Mouse (Mus musculus) forebrain, postnatal 0 days (tissue): Measurements from ENCODE around the gene Olfr823. TPM values are rescaled to one million over a fixed set of nuclear protein-coding genes. Genes with fewer than 3 reads are reported as not detected.

Experiments used
- ATAC-seq: fragments of 200-750 bp; cut with Nextera tagmentation; 2 replicates; pipeline ENCODE4 v1.8.0; 2017; ENCODE audit warnings: mild to moderate bottlenecking, moderate library complexity
- DNase-seq: peaks from one replicate; pipeline ENCODE4 v3.0.0-alpha.2; 2015
- H3K27ac ChIP-seq: fragments of 300-500 bp; sonication (generic); 2 replicates; pipeline ENCODE4 v1.5.1; 2014; ENCODE audit warnings: low read depth, mild to moderate bottlenecking, antibody characterized with exemption, low read length, moderate library complexity, mixed read lengths
- H3K27me3 ChIP-seq: fragments of 300-500 bp; sonication (generic); 2 replicates; pipeline ENCODE4 v1.6.1; 2014; ENCODE audit warnings: mild to moderate bottlenecking, low read length, mixed read lengths; ENCODE audit not compliant: insufficient read depth
- H3K36me3 ChIP-seq: fragments of 300-500 bp; sonication (generic); 2 replicates; pipeline ENCODE4 v1.6.1; 2014; ENCODE audit warnings: mild to moderate bottlenecking, moderate library complexity; ENCODE audit not compliant: insufficient read depth
- H3K4me1 ChIP-seq: fragments of 300-500 bp; sonication (generic); 2 replicates; pipeline ENCODE4 v1.6.1; 2014; ENCODE audit warnings: antibody characterized with exemption; ENCODE audit not compliant: insufficient read depth
- H3K4me2 ChIP-seq: fragments of 300-500 bp; sonication (generic); 2 replicates; pipeline ENCODE4 v1.6.1; 2014; ENCODE audit warnings: low read depth, mild to moderate bottlenecking, moderate library complexity
- H3K4me3 ChIP-seq: fragments of 300-500 bp; sonication (generic); 2 replicates; pipeline ENCODE4 v1.5.1; 2014; ENCODE audit warnings: low read depth, low read length, mixed read lengths
- H3K9ac ChIP-seq: fragments of 300-500 bp; sonication (generic); 2 replicates; pipeline ENCODE4 v1.6.1; 2014; ENCODE audit warnings: mild to moderate bottlenecking
- H3K9me3 ChIP-seq: fragments of 300-500 bp; sonication (generic); 2 replicates; pipeline ENCODE4 v1.6.1; 2016; ENCODE audit warnings: low read length
- CTCF ChIP-seq: sonication (generic); IDR thresholded peaks from 2 replicates; pipeline ENCODE4 v1.5.1; 2016; ENCODE audit warnings: antibody characterized with exemption, control low read depth, low read depth
- whole genome bisulfite sequencing: fragments of 180-500 bp; shearing (Covaris S2); extraction: QIAGEN DNeasy Blood & Tissue Kit; methylation state at CpG from one replicate; pipeline ENCODE4 v1.1.7; 2014; 5-methylcytosine and 5-hydroxymethylcytosine counted together
- polyA plus RNA-seq: library from polyadenylated mRNA; unstranded; fragments of >200 nt; fragmentation: Nextera tagmentation; extraction: Ambion mirVana; gene quantifications from 2 replicates; pipeline ENCODE4 v1.2.1, GENCODE M21; 2015
- total RNA-seq: library from RNA; depleted of rRNA; stranded (reverse); fragments of >200 nt; gene quantifications from 2 replicates; pipeline ENCODE4 v1.2.3, GENCODE M21; 2014; rRNA removed

Olfr823 gene
- total and polyA plus RNA-seq, 2 experiments from 2014 or later: not detected

DNA sequence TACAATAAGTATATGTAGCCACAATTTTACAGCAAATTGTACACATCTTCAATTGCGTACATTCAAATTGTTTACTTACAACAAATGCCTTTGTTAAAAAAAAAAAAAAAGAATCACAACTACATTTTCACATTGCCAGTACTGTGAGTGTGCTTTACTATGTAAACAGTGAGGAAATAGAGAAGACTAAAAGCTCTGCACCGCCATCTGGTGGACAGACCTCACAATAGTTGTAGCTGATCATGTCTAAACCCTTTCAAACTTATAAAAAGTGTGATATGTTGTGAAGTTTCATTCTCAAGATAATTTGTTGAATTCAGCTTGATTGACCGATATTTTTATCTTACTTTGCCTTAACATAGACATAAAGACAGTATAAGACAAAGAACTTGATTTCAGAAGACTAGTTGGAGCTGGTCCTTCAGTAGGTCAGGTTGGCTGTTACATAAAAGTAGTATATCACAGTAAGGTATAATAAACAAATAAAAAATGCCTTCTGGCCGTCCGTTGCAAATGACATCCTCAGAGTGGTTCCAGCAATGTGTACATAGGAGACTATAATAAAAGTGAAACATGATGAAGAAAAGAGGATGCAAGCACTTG lies 22.2 kb downstream of the Olfr823 start:
- ATAC-seq (peak; percentile 80), DNase-seq (peak; percentile 79)
- no peak overlapping the region for H3K4me2 ChIP-seq
- no peaks in the 10 kb centered on the region for H3K27me3 ChIP-seq
- H3K36me3 ChIP-seq: no peaks in the 10 kb centered on the region
- H3K4me3 ChIP-seq: no peak overlapping the region
- WGBS: 28% methylated on average over 5 of the region's 5 CpGs
- peak; percentile 76 for TF ChIP-seq CTCF
- no peaks in the 10 kb centered on the region for H3K9me3 ChIP-seq
- H3K9ac ChIP-seq: no peak overlapping the region
- H3K4me1 ChIP-seq: no peaks in the 10 kb centered on the region
- H3K27ac ChIP-seq: no peak overlapping the region

- no peaks in the 10 kb centered on the region for H3K4me1 ChIP-seq
- TF ChIP-seq CTCF: no peak
- no peak within 1 kb of the TSS for H3K27ac ChIP-seq
- DNase-seq: no peak
- no peak within 1 kb of the TSS for H3K4me2 ChIP-seq
- no peak within 1 kb of the TSS for H3K4me3 ChIP-seq
- no peak within 1 kb of the TSS for H3K9ac ChIP-seq
- no peaks in the 10 kb centered on the region for H3K9me3 ChIP-seq
- no peaks in the 10 kb centered on the region for H3K27me3 ChIP-seq
- ATAC-seq: no peak
- no peaks in the 10 kb centered on the region for H3K36me3 ChIP-seq
Observed at GRCm38 (mm10) chr10:130070910-130071309, 44.3 kb downstream of the Olfr823 start, which contains the start of gene Olfr822. TSS of gene Olfr822 (plus strand) at chr10:130071210.

Other genes starting within 250 kb of the Olfr823 start
- not detected in 2 replicates for gene Olfr814, start 235.5 kb downstream of the Olfr823 start, total RNA-seq
- not detected in 2 replicates for gene Olfr814, start 235.5 kb downstream of the Olfr823 start, polyA plus RNA-seq
- gene Olfr815, start 209.5 kb downstream of the Olfr823 start, total RNA-seq: not detected in 2 replicates
- not detected in 2 replicates for gene Olfr815, start 209.5 kb downstream of the Olfr823 start, polyA plus RNA-seq
- gene Olfr816, start 199.8 kb downstream of the Olfr823 start, total RNA-seq: not detected in 2 replicates
- gene Olfr816, start 199.8 kb downstream of the Olfr823 start, polyA plus RNA-seq: not detected in 2 replicates
- not detected in 2 replicates for gene Olfr818, start 166.3 kb downstream of the Olfr823 start, total RNA-seq
- not detected in 2 replicates for gene Olfr818, start 166.3 kb downstream of the Olfr823 start, polyA plus RNA-seq
- not detected in 2 replicates for gene Olfr819, start 148.1 kb downstream of the Olfr823 start, total RNA-seq
- gene Olfr819, start 148.1 kb downstream of the Olfr823 start, polyA plus RNA-seq: not detected in 2 replicates
- not detected in 2 replicates for gene Olfr247, start 139.2 kb downstream of the Olfr823 start, total RNA-seq
- gene Olfr247, start 139.2 kb downstream of the Olfr823 start, polyA plus RNA-seq: not detected in 2 replicates
- gene Gm10310, start 130.3 kb downstream of the Olfr823 start, total RNA-seq: not detected in 2 replicates
- not detected in 2 replicates for gene Gm10310, start 130.3 kb downstream of the Olfr823 start, polyA plus RNA-seq
- gene Olfr820, start 102.8 kb downstream of the Olfr823 start, total RNA-seq: not detected in 2 replicates
- not detected in 2 replicates for gene Olfr820, start 102.8 kb downstream of the Olfr823 start, polyA plus RNA-seq
- not detected in 2 replicates for gene Olfr821, start 85.0 kb downstream of the Olfr823 start, total RNA-seq
- not detected in 2 replicates for gene Olfr821, start 85.0 kb downstream of the Olfr823 start, polyA plus RNA-seq
- gene Olfr822, start 44.2 kb downstream of the Olfr823 start, total RNA-seq: not detected in 2 replicates
- gene Olfr822, start 44.2 kb downstream of the Olfr823 start, polyA plus RNA-seq: not detected in 2 replicates
- gene Olfr824, start 14.6 kb upstream of the Olfr823 start, total RNA-seq: not detected in 2 replicates
- gene Olfr824, start 14.6 kb upstream of the Olfr823 start, polyA plus RNA-seq: not detected in 2 replicates
- gene Olfr825, start 51.4 kb upstream of the Olfr823 start, total RNA-seq: not detected in 2 replicates
- not detected in 2 replicates for gene Olfr825, start 51.4 kb upstream of the Olfr823 start, polyA plus RNA-seq
- gene Olfr826, start 68.8 kb upstream of the Olfr823 start, total RNA-seq: not detected in 2 replicates
- gene Olfr826, start 68.8 kb upstream of the Olfr823 start, polyA plus RNA-seq: not detected in 2 replicates
- not detected in 2 replicates for gene Olfr827, start 99.0 kb upstream of the Olfr823 start, total RNA-seq
- not detected in 2 replicates for gene Olfr827, start 99.0 kb upstream of the Olfr823 start, polyA plus RNA-seq
- gene Neurod4, start 164.9 kb upstream of the Olfr823 start, total RNA-seq: 0.69 and 1.9 TPM in 2 replicates
- gene Neurod4, start 164.9 kb upstream of the Olfr823 start, polyA plus RNA-seq: 0.78 and 1.2 TPM in 2 replicates
- gene Tespa1, start 207.5 kb upstream of the Olfr823 start, total RNA-seq: not detected in 2 replicates
- gene Tespa1, start 207.5 kb upstream of the Olfr823 start, polyA plus RNA-seq: not detected in 2 replicates